Mouse (Mus musculus) heart, embryonic 12.5 days (tissue): ENCODE measurements around the gene Tsfm. TPM values are rescaled to one million over a fixed set of nuclear protein-coding genes. Genes with fewer than 3 reads are reported as not detected.
A peak's percentile ranks its signal among the peaks of the same experiment; 100 is the strongest.

Experiments
- ATAC-seq: fragments of 200-750 bp; cut with Nextera tagmentation; 2 replicates; pipeline ENCODE4 v1.8.0; 2017; ENCODE audit warnings: moderate TSS enrichment, moderate library complexity; ENCODE audit not compliant: insufficient number of reproducible peaks, low FRiP score
- H3K27ac ChIP-seq: fragments of 300-500 bp; sonication (generic); 2 replicates; pipeline ENCODE4 v1.5.1; 2016; ENCODE audit warnings: mild to moderate bottlenecking, moderate library complexity; ENCODE audit not compliant: poor library complexity, severe bottlenecking
- H3K27me3 ChIP-seq: fragments of 300-500 bp; sonication (generic); replicated peaks from 2 replicates; pipeline ENCODE4 v1.6.1; 2016; ENCODE audit warnings: mild to moderate bottlenecking, moderate library complexity
- H3K36me3 ChIP-seq: fragments of 300-500 bp; sonication (generic); 2 replicates; pipeline ENCODE4 v1.6.1; 2016; ENCODE audit warnings: mild to moderate bottlenecking, moderate library complexity
- H3K4me1 ChIP-seq: fragments of 300-500 bp; sonication (generic); replicated peaks from 2 replicates; pipeline ENCODE4 v1.6.1; 2016; ENCODE audit warnings: mild to moderate bottlenecking
- H3K4me2 ChIP-seq: fragments of 300-500 bp; sonication (generic); 2 replicates; pipeline ENCODE4 v1.6.1; 2016; ENCODE audit warnings: mild to moderate bottlenecking, moderate library complexity
- H3K4me3 ChIP-seq: fragments of 300-500 bp; sonication (generic); 2 replicates; pipeline ENCODE4 v1.5.1; 2016; ENCODE audit warnings: mild to moderate bottlenecking
- H3K9ac ChIP-seq: fragments of 300-500 bp; sonication (generic); 2 replicates; pipeline ENCODE4 v1.6.1; 2016; ENCODE audit warnings: mild to moderate bottlenecking, moderate library complexity
- H3K9me3 ChIP-seq: fragments of 300-500 bp; sonication (generic); replicated peaks from 2 replicates; pipeline ENCODE4 v1.6.1; 2016; ENCODE audit warnings: mild to moderate bottlenecking, moderate library complexity
- WGBS: fragments of 180-500 bp; shearing (Covaris S2); methylation state at CpG from one replicate; pipeline ENCODE4 v1.1.7; 2016; 5-methylcytosine and 5-hydroxymethylcytosine counted together
- polyA plus RNA-seq: library from polyadenylated mRNA; unstranded; fragments of >200 nt; fragmentation: Nextera tagmentation; extraction: Ambion mirVana; gene quantifications from 2 replicates; pipeline ENCODE4 v1.2.1, GENCODE M21; 2016

Tsfm gene
- polyA plus RNA-seq, 1 experiment from 2014 or later: 99.4 TPM

- no peak for ATAC-seq
- H3K4me3 ChIP-seq: no peak overlapping the region
- H3K4me2 ChIP-seq: no peak overlapping the region
These were observed 19.5 kb upstream of the Tsfm start for GRCm38 (mm10) chr10:127050119-127050474.

GRCm38 (mm10) chr10:127049395-127050118 is 18.9 kb upstream of the Tsfm start:
- peaks cover 22% of the 10 kb centered on the region for H3K4me1 ChIP-seq
- peaks cover 65% of the 10 kb centered on the region for H3K27me3 ChIP-seq
- no peak overlapping the region for H3K27ac ChIP-seq
- peaks cover 11% of the 10 kb centered on the region for H3K36me3 ChIP-seq
- H3K4me3 ChIP-seq: peak overlapping the region; percentile 15; the same call in 1 of the 2 replicates
- no peak for ATAC-seq
- H3K9me3 ChIP-seq: no peaks in the 10 kb centered on the region
- H3K9ac ChIP-seq: no peak overlapping the region
- H3K4me2 ChIP-seq: peak overlapping the region; percentile 42
- WGBS: 2% methylated on average over 29 of the region's 29 CpGs

More at GRCm38 (mm10) chr10:127050119-127050474, 19.5 kb upstream of the Tsfm start:
- H3K36me3 ChIP-seq: peaks cover 5% of the 10 kb centered on the region
- H3K4me1 ChIP-seq: peaks cover 22% of the 10 kb centered on the region
- H3K27ac ChIP-seq: no peak overlapping the region
- H3K27me3 ChIP-seq: peaks cover 66% of the 10 kb centered on the region
- WGBS: 15% methylated on average over 10 of the region's 10 CpGs
- no peaks in the 10 kb centered on the region for H3K9me3 ChIP-seq
- H3K9ac ChIP-seq: no peak overlapping the region

- WGBS: 4% methylated on average over 35 of the region's 35 CpGs
- H3K36me3 ChIP-seq: peaks cover 17% of the 10 kb centered on the region
- peak overlapping the region; percentile 15; the same call in 1 of the 2 replicates for H3K4me3 ChIP-seq
- peak overlapping the region; percentile 42 for H3K4me2 ChIP-seq
- H3K4me1 ChIP-seq: peaks cover 22% of the 10 kb centered on the region
- H3K9ac ChIP-seq: no peak overlapping the region
- no peaks in the 10 kb centered on the region for H3K9me3 ChIP-seq
- ATAC-seq: no peak
- H3K27ac ChIP-seq: no peak overlapping the region
- peaks cover 65% of the 10 kb centered on the region for H3K27me3 ChIP-seq
These were observed 18.2 kb upstream of the Tsfm start for GRCm38 (mm10) chr10:127048608-127049394.

GRCm38 (mm10) chr10:127047954-127048353 is 17.3 kb upstream of the Tsfm start, which contains the start of gene Cyp27b1:
Gene Cyp27b1, plus strand, starts transcription at chr10:127048250.
- H3K36me3 ChIP-seq: peaks cover 22% of the 10 kb centered on the region
- peak within 1 kb of the TSS; percentile 42 for H3K4me2 ChIP-seq
- peaks cover 22% of the 10 kb centered on the region for H3K4me1 ChIP-seq
- 35% methylated on average over 5 of the region's 5 CpGs for WGBS
- H3K9ac ChIP-seq: no peak within 1 kb of the TSS
- H3K27me3 ChIP-seq: peaks cover 60% of the 10 kb centered on the region
- no peak for ATAC-seq
- H3K9me3 ChIP-seq: no peaks in the 10 kb centered on the region
- H3K27ac ChIP-seq: no peak within 1 kb of the TSS
- H3K4me3 ChIP-seq: 0 out of 2 replicates have a peak within 1 kb of the TSS, but pooled peaks have one; percentile 15

- no peak overlapping the region for H3K9ac ChIP-seq
- no peaks in the 10 kb centered on the region for H3K9me3 ChIP-seq
- no peak overlapping the region for H3K4me2 ChIP-seq
- 90% methylated on average over 6 of the region's 6 CpGs for WGBS
- peaks cover 21% of the 10 kb centered on the region for H3K27me3 ChIP-seq
- no peak overlapping the region for H3K4me3 ChIP-seq
- peaks cover 22% of the 10 kb centered on the region for H3K36me3 ChIP-seq
- no peak for ATAC-seq
- H3K4me1 ChIP-seq: peaks cover 5% of the 10 kb centered on the region
- no peak overlapping the region for H3K27ac ChIP-seq
These were observed 12.5 kb upstream of the Tsfm start for GRCm38 (mm10) chr10:127043187-127043586.

- Histone ChIP-seq H3K36me3 (peaks cover 22% of the 10 kb centered on the region), H3K4me1 (peaks cover 5% of the 10 kb centered on the region), H3K27ac (no peak overlapping the region), H3K9me3 (no peaks in the 10 kb centered on the region), H3K27me3 (peaks cover 19% of the 10 kb centered on the region), H3K4me2 (peak overlapping the region; percentile 98), H3K4me3 (peak overlapping the region; percentile 78), H3K9ac (peak overlapping the region; percentile 77)
- no peak for ATAC-seq
- WGBS: 21% methylated on average over 5 of the region's 5 CpGs
These were observed 12.0 kb upstream of the Tsfm start for GRCm38 (mm10) chr10:127042468-127043115.

- peak overlapping the region; percentile 77 for H3K9ac ChIP-seq
- peak overlapping the region; percentile 78 for H3K4me3 ChIP-seq
- peak; percentile 88 for ATAC-seq
- H3K36me3 ChIP-seq: peaks cover 22% of the 10 kb centered on the region
- under 1% methylated on average over 44 of the region's 44 CpGs for WGBS
- H3K9me3 ChIP-seq: no peaks in the 10 kb centered on the region
- H3K4me2 ChIP-seq: peak overlapping the region; percentile 98
- H3K27ac ChIP-seq: no peak overlapping the region
- peaks cover 15% of the 10 kb centered on the region for H3K27me3 ChIP-seq
- peaks cover 5% of the 10 kb centered on the region for H3K4me1 ChIP-seq
These were observed 11.2 kb upstream of the Tsfm start for GRCm38 (mm10) chr10:127041774-127042338.

- H3K27ac ChIP-seq: no peak within 1 kb of the TSS
- peak within 1 kb of the TSS; percentile 98 for H3K4me2 ChIP-seq
- H3K9ac ChIP-seq: peak within 1 kb of the TSS; percentile 77
- H3K9me3 ChIP-seq: no peaks in the 10 kb centered on the region
- peaks cover 15% of the 10 kb centered on the region for H3K27me3 ChIP-seq
- peaks cover 22% of the 10 kb centered on the region for H3K36me3 ChIP-seq
- H3K4me3 ChIP-seq: peak within 1 kb of the TSS; percentile 78
- WGBS: under 1% methylated on average over 28 of the region's 28 CpGs
- peaks cover 5% of the 10 kb centered on the region for H3K4me1 ChIP-seq
- ATAC-seq: peak; percentile 58
These were observed 10.7 kb upstream of the Tsfm start, which contains the start of the genes Mettl1 and Eef1akmt3 for GRCm38 (mm10) chr10:127041274-127041766. Gene Mettl1, plus strand, starts transcription at chr10:127041414. Gene Eef1akmt3, minus strand, starts transcription at chr10:127041513.

- peaks cover 18% of the 10 kb centered on the region for H3K27me3 ChIP-seq
- no peak for ATAC-seq
- H3K27ac ChIP-seq: no peak overlapping the region
- H3K9me3 ChIP-seq: no peaks in the 10 kb centered on the region
- H3K9ac ChIP-seq: peak overlapping the region; percentile 77
- WGBS: 2% methylated on average over 20 of the region's 20 CpGs
- peaks cover 5% of the 10 kb centered on the region for H3K4me1 ChIP-seq
- H3K4me2 ChIP-seq: peak overlapping the region; percentile 98
- peak overlapping the region; percentile 78 for H3K4me3 ChIP-seq
- H3K36me3 ChIP-seq: peaks cover 18% of the 10 kb centered on the region
These were observed 10.1 kb upstream of the Tsfm start for GRCm38 (mm10) chr10:127040569-127041214.

- Histone ChIP-seq H3K9me3 (no peaks in the 10 kb centered on the region), H3K36me3 (no peaks in the 10 kb centered on the region), H3K27ac (no peak overlapping the region), H3K9ac (no peak overlapping the region), H3K4me1 (peaks cover 3% of the 10 kb centered on the region), H3K4me3 (no peak overlapping the region), H3K27me3 (peaks cover 18% of the 10 kb centered on the region), H3K4me2 (no peak overlapping the region)
- WGBS: 73% methylated on average over 12 of the region's 12 CpGs
- ATAC-seq: no peak
These were observed 7.0 kb upstream of the Tsfm start for GRCm38 (mm10) chr10:127037641-127038040.
